ENCODE assay signal across 8 mouse cellular contexts in genomic region chr10:84450654-84451053, GRCm38 (mm10). TPM values are rescaled to one million over a fixed set of nuclear protein-coding genes. Genes with fewer than 3 reads are reported as not detected.
DNase-seq lines count a peak whose midpoint lies in the region; ATAC-seq lines count a peak whose summit lies in the region.

No protein-coding gene starts in this region.

- H3K36me3 ChIP-seq in liver, embryonic 12.5 days, result no peaks in the 10 kb centered on the region
- no peaks in the 10 kb centered on the region for H3K36me3 ChIP-seq in kidney, embryonic 15.5 days
- no peaks in the 10 kb centered on the region for H3K36me3 ChIP-seq in liver, embryonic 13.5 days
- no peaks in the 10 kb centered on the region for H3K36me3 ChIP-seq in neural tube, embryonic 14.5 days (ENCODE audit: control insufficient read depth, insufficient read depth, low read length)

- H3K4me3 ChIP-seq in liver, embryonic 12.5 days, result no peak overlapping the region
- no peak overlapping the region for H3K4me3 ChIP-seq in kidney, embryonic 15.5 days (replicated peaks)
- H3K4me3 ChIP-seq in liver, embryonic 13.5 days (replicated peaks), result no peak overlapping the region
- H3K4me3 ChIP-seq in neural tube, embryonic 14.5 days (ENCODE audit: low read depth, low read length), result no peak overlapping the region

- H3K4me2 ChIP-seq in liver, embryonic 12.5 days, result no peak overlapping the region
- H3K4me2 ChIP-seq in kidney, embryonic 15.5 days, result no peak overlapping the region
- no peak overlapping the region for H3K4me2 ChIP-seq in liver, embryonic 13.5 days
- no peak overlapping the region for H3K4me2 ChIP-seq in neural tube, embryonic 14.5 days (ENCODE audit: low read depth, low read length)

- peak; percentile 75 for DNase-seq in liver
- DNase-seq in embryo, embryonic 11 days, result peak; percentile 93
- peak; percentile 22 for DNase-seq in liver, embryonic 13.5 days
- DNase-seq in telencephalon, adult 2 months (ENCODE audit: low read depth, low spot score), result peak; percentile 50

- H3K27ac ChIP-seq in liver, embryonic 12.5 days, result no peak overlapping the region
- H3K27ac ChIP-seq in kidney, embryonic 15.5 days, result no peak overlapping the region
- H3K27ac ChIP-seq in liver, embryonic 13.5 days, result no peak overlapping the region
- H3K27ac ChIP-seq in neural tube, embryonic 14.5 days (ENCODE audit: low read depth, low read length), result no peak overlapping the region

- ATAC-seq in liver, embryonic 12.5 days, result no peak
- ATAC-seq in granulocyte monocyte progenitor cell, adult 5-6 weeks (replicated peaks; ENCODE audit: poor library complexity, severe bottlenecking), result peak; percentile 73
- ATAC-seq in kidney, embryonic 15.5 days (replicated peaks; ENCODE audit: low FRiP score), result peak; percentile 78
- ATAC-seq in liver, embryonic 13.5 days (ENCODE audit: low read depth), result no peak
- ATAC-seq in neural tube, embryonic 14.5 days (ENCODE audit: low read depth), result peak; percentile 80

- H3K9me3 ChIP-seq in liver, embryonic 12.5 days (replicated peaks), result no peaks in the 10 kb centered on the region
- H3K9me3 ChIP-seq in kidney, embryonic 15.5 days (replicated peaks), result no peaks in the 10 kb centered on the region
- no peaks in the 10 kb centered on the region for H3K9me3 ChIP-seq in liver, embryonic 13.5 days (replicated peaks)
- H3K9me3 ChIP-seq in neural tube, embryonic 14.5 days (ENCODE audit: control insufficient read depth, low read length), result no peaks in the 10 kb centered on the region

- no peaks in the 10 kb centered on the region for H3K27me3 ChIP-seq in liver, embryonic 12.5 days (replicated peaks)
- no peaks in the 10 kb centered on the region for H3K27me3 ChIP-seq in kidney, embryonic 15.5 days
- no peaks in the 10 kb centered on the region for H3K27me3 ChIP-seq in liver, embryonic 13.5 days
- H3K27me3 ChIP-seq in neural tube, embryonic 14.5 days (ENCODE audit: control insufficient read depth, insufficient read depth, low read length), result no peaks in the 10 kb centered on the region

- no peaks in the 10 kb centered on the region for H3K4me1 ChIP-seq in liver, embryonic 12.5 days
- peaks cover 19% of the 10 kb centered on the region for H3K4me1 ChIP-seq in kidney, embryonic 15.5 days
- no peaks in the 10 kb centered on the region for H3K4me1 ChIP-seq in liver, embryonic 13.5 days (replicated peaks)
- H3K4me1 ChIP-seq in neural tube, embryonic 14.5 days (ENCODE audit: control insufficient read depth, insufficient read depth, low read length), result no peaks in the 10 kb centered on the region

- 4% methylated on average over 10 of the region's 10 CpGs for WGBS in liver, embryonic 12.5 days (ENCODE audit: insufficient replicate concordance)
- WGBS in kidney, embryonic 15.5 days, result 3% methylated on average over 10 of the region's 10 CpGs
- WGBS in liver, embryonic 13.5 days (ENCODE audit: insufficient replicate concordance), result 4% methylated on average over 10 of the region's 10 CpGs
- WGBS in neural tube, embryonic 14.5 days, result 2% methylated on average over 10 of the region's 10 CpGs

- no peak overlapping the region for H3K9ac ChIP-seq in liver, embryonic 12.5 days
- no peak overlapping the region for H3K9ac ChIP-seq in kidney, embryonic 15.5 days
- no peak overlapping the region for H3K9ac ChIP-seq in liver, embryonic 13.5 days
- no peak overlapping the region for H3K9ac ChIP-seq in neural tube, embryonic 14.5 days (replicated peaks; ENCODE audit: low read depth, low read length)

RNA-seq across cellular contexts. Expression of gene Nuak1, which starts 10.3 kb away (rescaled TPM):
- polyA plus RNA-seq in liver, embryonic 12.5 days (2016; fragmentation: Nextera tagmentation; extraction: Ambion mirVana), result 0.25 and 0.31 TPM in 2 replicates
- 0.53 TPM in 1 of 2 replicates, not detected in the other for total RNA-seq in granulocyte monocyte progenitor cell, adult 5-6 weeks (2014; fragmentation: Nextera tagmentation)
- total RNA-seq in granulocyte monocyte progenitor cell, adult 5-6 weeks (2017), result under 0.01 and 0.13 TPM in 2 replicates
- 3.0 and 3.2 TPM in 2 replicates for polyA plus RNA-seq in kidney, embryonic 15.5 days (2015; fragmentation: Nextera tagmentation; extraction: Ambion mirVana)
- 0.12 TPM in 2 replicates for polyA plus RNA-seq in liver, embryonic 13.5 days (2015; fragmentation: Nextera tagmentation; extraction: Ambion mirVana)
- polyA plus RNA-seq in neural tube, embryonic 14.5 days (2014; fragmentation: Nextera tagmentation; extraction: Ambion mirVana), result 3.9 and 4.9 TPM in 2 replicates

Comparison
In these comparisons a context has a peak if more than half of its experiments do, and no peak if none do; other contexts are left out.
1. DNase-seq: peak in every context shown above with its lines; median percentile 93 in embryo, embryonic 11 days; 75 in liver; 50 in telencephalon, adult 2 months; 22 in liver, embryonic 13.5 days.
2. ATAC-seq: peak in granulocyte monocyte progenitor cell, adult 5-6 weeks (single experiment), kidney, embryonic 15.5 days (single experiment) and neural tube, embryonic 14.5 days (single experiment); none in liver, embryonic 12.5 days (single experiment) and liver, embryonic 13.5 days (single experiment).